Mouse (Mus musculus): Measurements from ENCODE around the gene Efcab8. TPM values are rescaled to one million over a fixed set of nuclear protein-coding genes. Genes with fewer than 3 reads are reported as not detected.

Gene Efcab8
- polyA plus RNA-seq (2012; rRNA removed), result 0.19 and 0.33 TPM in 2 replicates

- TF ChIP-seq POLR2A (IDR thresholded peaks at IDR 0.05; ENCODE audit: borderline replicate concordance, extremely low read depth, low read depth, low read length) (no peak), CTCF (IDR thresholded peaks at IDR 0.05; ENCODE audit: insufficient read depth, low read length) (no peak)
- DNase-seq, result no peak
- Histone ChIP-seq H3K4me1 (ENCODE audit: control insufficient read depth, insufficient read depth, low read length) (peaks cover 3% of the 10 kb centered on the region; the same call in 1 of the 2 replicates), H3K4me3 (replicated peaks; ENCODE audit: extremely low read depth, low read depth, low read length) (peak within 1 kb of the TSS; percentile 58)
- 19% methylated on average over 12 of the region's 12 CpGs for WGBS
Measured at GRCm38 (mm10) chr2:153779394-153779981, at the start of gene Efcab8. Gene Efcab8, plus strand, starts transcription at chr2:153779931.

- no peaks in the 10 kb centered on the region for H3K4me1 ChIP-seq (ENCODE audit: control insufficient read depth, insufficient read depth, low read length)
- no peak overlapping the region for H3K4me3 ChIP-seq (replicated peaks; ENCODE audit: extremely low read depth, low read depth, low read length)
- DNase-seq, result no peak
- WGBS, result 68% methylated on average over 4 of the region's 4 CpGs
- TF ChIP-seq POLR2A (IDR thresholded peaks at IDR 0.05; ENCODE audit: borderline replicate concordance, extremely low read depth, low read depth, low read length), result no peak
- no peak for TF ChIP-seq CTCF (IDR thresholded peaks at IDR 0.05; ENCODE audit: insufficient read depth, low read length)
Measured at GRCm38 (mm10) chr2:153734033-153734432, 45.7 kb upstream of the Efcab8 start.

DNA sequence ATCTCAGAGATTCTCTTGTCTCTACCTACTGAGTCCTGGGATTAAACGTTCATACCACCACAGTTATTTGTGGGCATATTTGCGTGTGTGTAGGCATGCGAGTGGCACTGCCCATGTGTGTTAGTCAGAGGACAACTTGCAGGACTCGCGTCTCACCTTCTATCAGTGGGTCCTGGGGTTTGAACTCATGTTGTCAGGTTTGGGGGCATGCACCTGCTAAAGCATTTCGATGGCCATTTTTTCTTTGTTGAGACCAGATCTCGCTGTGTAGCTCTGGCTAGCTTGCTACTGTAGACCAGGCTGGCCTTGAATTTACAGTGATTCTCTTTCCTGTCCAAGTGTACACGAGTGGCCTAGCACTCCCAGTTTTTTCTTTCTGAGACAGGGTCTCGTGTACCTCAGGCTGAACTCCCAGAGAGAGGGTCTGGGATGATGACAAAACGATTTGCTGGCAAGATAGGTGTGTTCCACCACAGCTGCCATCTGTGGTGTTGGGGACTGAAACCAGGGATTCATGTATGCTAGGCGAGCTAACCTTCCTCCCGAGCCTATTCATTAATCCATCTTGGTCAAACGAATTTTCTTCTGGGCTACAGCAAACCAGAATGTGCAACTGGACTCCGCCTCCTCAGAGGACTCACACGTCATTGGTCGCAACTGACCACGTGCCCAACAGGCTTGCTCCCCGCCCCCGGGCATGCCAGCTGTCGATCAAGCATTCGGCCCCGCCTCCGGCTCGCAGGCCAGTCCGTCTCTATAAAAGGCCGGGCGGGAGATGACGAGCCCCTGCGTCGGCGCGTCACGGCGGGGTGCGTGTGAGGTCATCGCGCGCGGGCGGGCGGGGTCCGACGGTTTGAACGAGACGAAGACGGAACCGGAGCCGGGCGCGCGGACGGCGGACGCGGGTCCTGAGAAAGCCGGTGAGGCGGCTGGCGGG is 39.0 kb upstream of the Efcab8 start, which contains the start of gene Mapre1:
TSS of gene Mapre1 (plus strand) at position 775 of the 937 bp plus-strand sequence.
- TF ChIP-seq POLR2A (IDR thresholded peaks at IDR 0.05; ENCODE audit: borderline replicate concordance, extremely low read depth, low read depth, low read length) (peak; percentile 48; the same call in 1 of the 2 replicates), CTCF (IDR thresholded peaks at IDR 0.05; ENCODE audit: insufficient read depth, low read length) (no peak)
- H3K4me1 ChIP-seq (ENCODE audit: control insufficient read depth, insufficient read depth, low read length), result peaks cover 13% of the 10 kb centered on the region
- peak within 1 kb of the TSS; percentile 86 for H3K4me3 ChIP-seq (replicated peaks; ENCODE audit: extremely low read depth, low read depth, low read length)
- whole genome bisulfite sequencing, result 10% methylated on average over 58 of the region's 58 CpGs
- peak; percentile 99 for DNase-seq

GRCm38 (mm10) chr2:153741437-153742065 is 38.2 kb upstream of the Efcab8 start:
- DNase-seq, result no peak

GRCm38 (mm10) chr2:153747994-153748393 is 31.7 kb upstream of the Efcab8 start:
- TF ChIP-seq POLR2A (IDR thresholded peaks at IDR 0.05; ENCODE audit: borderline replicate concordance, extremely low read depth, low read depth, low read length) (no peak), CTCF (IDR thresholded peaks at IDR 0.05; ENCODE audit: insufficient read depth, low read length) (no peak)
- Histone ChIP-seq H3K4me1 (ENCODE audit: control insufficient read depth, insufficient read depth, low read length) (peaks cover 15% of the 10 kb centered on the region), H3K4me3 (replicated peaks; ENCODE audit: extremely low read depth, low read depth, low read length) (no peak overlapping the region)
- no peak for DNase-seq

More at GRCm38 (mm10) chr2:153741437-153742065, 38.2 kb upstream of the Efcab8 start:
- H3K4me1 ChIP-seq (ENCODE audit: control insufficient read depth, insufficient read depth, low read length), result peaks cover 13% of the 10 kb centered on the region
- TF ChIP-seq CTCF (IDR thresholded peaks at IDR 0.05; ENCODE audit: insufficient read depth, low read length) (no peak), POLR2A (IDR thresholded peaks at IDR 0.05; ENCODE audit: borderline replicate concordance, extremely low read depth, low read depth, low read length) (no peak)
- WGBS, result 2% methylated on average over 46 of the region's 56 CpGs
- peak overlapping the region; percentile 86 for H3K4me3 ChIP-seq (replicated peaks; ENCODE audit: extremely low read depth, low read depth, low read length)

DNA sequence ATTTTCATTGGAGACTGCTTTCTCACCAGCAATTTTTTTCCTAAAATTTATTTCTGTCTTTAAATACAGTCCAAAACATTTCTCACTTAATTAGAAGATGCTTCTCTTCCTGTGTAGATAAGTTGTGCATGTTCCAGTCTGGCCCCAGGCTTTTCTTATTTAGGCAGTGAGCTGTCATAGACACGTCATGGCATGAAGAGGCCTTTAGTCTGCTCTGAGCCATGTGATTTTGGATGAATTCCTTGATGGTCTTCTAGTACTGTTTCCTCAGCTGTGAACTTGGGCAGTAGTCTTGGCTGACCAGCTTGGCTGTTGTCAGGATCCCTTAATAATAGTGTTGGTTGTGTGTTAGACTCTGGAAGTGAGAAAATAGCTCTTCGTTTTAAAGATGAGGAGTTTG is 29.4 kb upstream of the Efcab8 start:
- no peak overlapping the region for H3K4me3 ChIP-seq (replicated peaks; ENCODE audit: extremely low read depth, low read depth, low read length)
- DNase-seq, result no peak
- no peak for TF ChIP-seq POLR2A (IDR thresholded peaks at IDR 0.05; ENCODE audit: borderline replicate concordance, extremely low read depth, low read depth, low read length)
- no peak for TF ChIP-seq CTCF (IDR thresholded peaks at IDR 0.05; ENCODE audit: insufficient read depth, low read length)
- WGBS, result 53% methylated on average over 2 of the region's 2 CpGs
- peaks cover 12% of the 10 kb centered on the region for H3K4me1 ChIP-seq (ENCODE audit: control insufficient read depth, insufficient read depth, low read length)

DNA sequence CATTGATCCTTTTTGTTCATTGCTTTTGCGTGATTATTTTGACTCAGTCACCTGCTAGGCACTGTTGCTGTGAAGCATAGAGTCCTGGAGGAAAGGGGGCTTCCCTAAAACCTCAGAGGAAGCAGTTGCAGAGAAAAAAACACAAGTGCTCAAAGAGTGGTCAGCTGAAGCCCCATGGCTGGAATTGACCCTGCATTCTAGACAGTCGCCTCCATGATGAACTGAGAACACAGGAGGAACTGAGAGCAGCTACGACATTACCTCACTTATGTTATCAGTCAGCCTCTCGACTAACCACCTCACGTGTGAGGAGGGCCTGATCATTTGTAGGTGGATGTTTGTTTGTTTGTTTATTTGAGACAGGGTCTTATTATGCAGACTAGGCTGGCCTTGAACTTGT is 17.6 kb upstream of the Efcab8 start:
- Histone ChIP-seq H3K4me3 (replicated peaks; ENCODE audit: extremely low read depth, low read depth, low read length) (no peak overlapping the region), H3K4me1 (ENCODE audit: control insufficient read depth, insufficient read depth, low read length) (no peaks in the 10 kb centered on the region; the same call in 1 of the 2 replicates)
- TF ChIP-seq CTCF (IDR thresholded peaks at IDR 0.05; ENCODE audit: insufficient read depth, low read length) (no peak), POLR2A (IDR thresholded peaks at IDR 0.05; ENCODE audit: borderline replicate concordance, extremely low read depth, low read depth, low read length) (no peak)
- DNase-seq, result no peak
- 85% methylated on average over 5 of the region's 5 CpGs for WGBS

- Histone ChIP-seq H3K4me1 (ENCODE audit: control insufficient read depth, insufficient read depth, low read length) (no peaks in the 10 kb centered on the region), H3K4me3 (replicated peaks; ENCODE audit: extremely low read depth, low read depth, low read length) (no peak overlapping the region)
- no peak for DNase-seq
- 66% methylated on average over 6 of the region's 6 CpGs for WGBS
- no peak for TF ChIP-seq CTCF (IDR thresholded peaks at IDR 0.05; ENCODE audit: insufficient read depth, low read length)
- no peak for TF ChIP-seq POLR2A (IDR thresholded peaks at IDR 0.05; ENCODE audit: borderline replicate concordance, extremely low read depth, low read depth, low read length)
Measured at GRCm38 (mm10) chr2:153767484-153767883, 12.2 kb upstream of the Efcab8 start.

GRCm38 (mm10) chr2:153768881-153769280 is 10.8 kb upstream of the Efcab8 start:
- TF ChIP-seq POLR2A (IDR thresholded peaks at IDR 0.05; ENCODE audit: borderline replicate concordance, extremely low read depth, low read depth, low read length), result no peak
- TF ChIP-seq CTCF (IDR thresholded peaks at IDR 0.05; ENCODE audit: insufficient read depth, low read length), result no peak
- Histone ChIP-seq H3K4me1 (ENCODE audit: control insufficient read depth, insufficient read depth, low read length) (no peaks in the 10 kb centered on the region), H3K4me3 (replicated peaks; ENCODE audit: extremely low read depth, low read depth, low read length) (no peak overlapping the region)
- DNase-seq, result no peak
- WGBS, result 65% methylated on average over 2 of the region's 2 CpGs
